Mouse (Mus musculus): ENCODE measurements around the gene Selenom.

The Selenom gene

GRCm38 (mm10) chr11:3514529-3515054 lies at the start of gene Selenom:
Gene Selenom (plus strand): TSS chr11:3514684.
- DNase-seq (ENCODE audit: low read depth, low spot score) = peak; percentile 95

GRCm38 (mm10) chr11:3471448-3471850 lies 43.0 kb upstream of the Selenom start:
- peak; percentile 22 for DNase-seq (ENCODE audit: low read depth, low spot score)

- DNase-seq (ENCODE audit: low read depth, low spot score) = peak; percentile 88
Observed at GRCm38 (mm10) chr11:3472484-3472883, 42.0 kb upstream of the Selenom start.

- DNase-seq (ENCODE audit: low read depth, low spot score) = peak; percentile 44
Observed at GRCm38 (mm10) chr11:3474480-3475115, 39.9 kb upstream of the Selenom start.

GRCm38 (mm10) chr11:3475489-3475888 lies 39.0 kb upstream of the Selenom start:
- DNase-seq (ENCODE audit: low read depth, low spot score) = no peak

GRCm38 (mm10) chr11:3483980-3484642 lies 30.4 kb upstream of the Selenom start:
- no peak for DNase-seq (ENCODE audit: low read depth, low spot score)

- no peak for DNase-seq (ENCODE audit: low read depth, low spot score)
Observed at GRCm38 (mm10) chr11:3486349-3486748, 28.1 kb upstream of the Selenom start.

- no peak for DNase-seq (ENCODE audit: low read depth, low spot score)
Observed at GRCm38 (mm10) chr11:3487952-3488570, 26.4 kb upstream of the Selenom start, which contains the start of gene Pla2g3. Gene Pla2g3 (plus strand): TSS chr11:3488284.

- DNase-seq (ENCODE audit: low read depth, low spot score) = no peak
Observed at GRCm38 (mm10) chr11:3489036-3489435, 25.4 kb upstream of the Selenom start.

- no peak for DNase-seq (ENCODE audit: low read depth, low spot score)
Observed at GRCm38 (mm10) chr11:3492748-3493147, 21.7 kb upstream of the Selenom start.

- no peak for DNase-seq (ENCODE audit: low read depth, low spot score)
Observed at GRCm38 (mm10) chr11:3494857-3495256, 19.6 kb upstream of the Selenom start.

GRCm38 (mm10) chr11:3495496-3495895 lies 19.0 kb upstream of the Selenom start:
- DNase-seq (ENCODE audit: low read depth, low spot score) = no peak

- DNase-seq (ENCODE audit: low read depth, low spot score) = peak; percentile 63
Observed at GRCm38 (mm10) chr11:3496756-3497155, 17.7 kb upstream of the Selenom start.

GRCm38 (mm10) chr11:3497296-3497695 lies 17.2 kb upstream of the Selenom start:
- no peak for DNase-seq (ENCODE audit: low read depth, low spot score)

- no peak for DNase-seq (ENCODE audit: low read depth, low spot score)
Observed at GRCm38 (mm10) chr11:3502057-3502456, 12.4 kb upstream of the Selenom start.

GRCm38 (mm10) chr11:3502459-3503072 lies 11.9 kb upstream of the Selenom start:
- no peak for DNase-seq (ENCODE audit: low read depth, low spot score)

- no peak for DNase-seq (ENCODE audit: low read depth, low spot score)
Observed at GRCm38 (mm10) chr11:3503755-3504693, 10.5 kb upstream of the Selenom start.

- DNase-seq (ENCODE audit: low read depth, low spot score) = no peak
Observed at GRCm38 (mm10) chr11:3508226-3508625, 6.3 kb upstream of the Selenom start.

- DNase-seq (ENCODE audit: low read depth, low spot score) = no peak
Observed at GRCm38 (mm10) chr11:3509181-3510085, 5.1 kb upstream of the Selenom start.

- DNase-seq (ENCODE audit: low read depth, low spot score) = no peak
Observed at GRCm38 (mm10) chr11:3510321-3510720, 4.2 kb upstream of the Selenom start.

Data from ES-CJ7 (cell line).